ENCODE assay signal across 10 mouse cellular contexts in genomic region chr14:121920511-121921124, GRCm38 (mm10). TPM values are rescaled to one million over a fixed set of nuclear protein-coding genes. Genes with fewer than 3 reads are reported as not detected.
DNase-seq lines count a peak whose midpoint lies in the region; ATAC-seq and TF ChIP-seq lines count a peak whose summit lies in the region.
"Had no signal": no experiment of that assay in that cellular context is flagged by ENCODE, and none has a peak within 500 bp of the region (broad histone marks: within the 10 kb centered on the region; RNA-seq: fewer than 3 reads in every experiment).

No protein-coding gene starts in this region.

- no peaks in the 10 kb centered on the region for H3K27me3 ChIP-seq in embryonic facial prominence, embryonic 12.5 days
- no peaks in the 10 kb centered on the region for H3K27me3 ChIP-seq in embryonic facial prominence, embryonic 10.5 days (replicated peaks; ENCODE audit: low read depth, poor library complexity, severe bottlenecking)
- no peaks in the 10 kb centered on the region for H3K27me3 ChIP-seq in lung, embryonic 16.5 days (ENCODE audit: control insufficient read depth, insufficient read depth, low read depth, low read length)
- no peaks in the 10 kb centered on the region for H3K27me3 ChIP-seq in forebrain, postnatal 0 days (ENCODE audit: insufficient read depth, low read length)
- H3K27me3 ChIP-seq in limb, embryonic 14.5 days (ENCODE audit: control insufficient read depth, insufficient read depth, low read length): no peaks in the 10 kb centered on the region

- H3K9me3 ChIP-seq in embryonic facial prominence, embryonic 12.5 days: no peaks in the 10 kb centered on the region
- no peaks in the 10 kb centered on the region for H3K9me3 ChIP-seq in embryonic facial prominence, embryonic 10.5 days
- H3K9me3 ChIP-seq in lung, embryonic 16.5 days (ENCODE audit: control insufficient read depth, low read length): no peaks in the 10 kb centered on the region
- no peaks in the 10 kb centered on the region for H3K9me3 ChIP-seq in forebrain, postnatal 0 days (ENCODE audit: low read length)
- no peaks in the 10 kb centered on the region for H3K9me3 ChIP-seq in limb, embryonic 14.5 days (ENCODE audit: control insufficient read depth, low read length)

- H3K9ac ChIP-seq in embryonic facial prominence, embryonic 12.5 days: no peak overlapping the region
- 0 out of 2 replicates have a peak overlapping the region, but pooled peaks have one; percentile 21 for H3K9ac ChIP-seq in lung, embryonic 16.5 days (ENCODE audit: low read length)
- no peak overlapping the region for H3K9ac ChIP-seq in forebrain, postnatal 0 days
- no peak overlapping the region for H3K9ac ChIP-seq in limb, embryonic 14.5 days (ENCODE audit: low read depth, low read length, severe bottlenecking)

- DNase-seq in embryonic facial prominence, embryonic 10.5 days (ENCODE audit: low spot score): no peak
- no peak for DNase-seq in lung, postnatal 25 days (ENCODE audit: low spot score)
- no peak for DNase-seq in forebrain, postnatal 0 days
- DNase-seq in limb, embryonic 14.5 days (ENCODE audit: low spot score): peak; percentile 20
- no peak for DNase-seq in spleen, postnatal 14 days (ENCODE audit: low spot score in 2 of 2)
- no peak for DNase-seq in right cerebral cortex, postnatal 4 days
- DNase-seq: thymus, postnatal 25 days had no signal

- no peak for TF ChIP-seq POLR2A in limb, embryonic 14.5 days (IDR thresholded peaks at IDR 0.05; ENCODE audit: borderline replicate concordance, extremely low read depth, insufficient read depth, insufficient read length)

- no peak overlapping the region for H3K4me3 ChIP-seq in embryonic facial prominence, embryonic 12.5 days
- no peak overlapping the region for H3K4me3 ChIP-seq in embryonic facial prominence, embryonic 10.5 days
- no peak overlapping the region for H3K4me3 ChIP-seq in lung, embryonic 16.5 days (ENCODE audit: low read length)
- no peak overlapping the region for H3K4me3 ChIP-seq in forebrain, postnatal 0 days (ENCODE audit: low read depth, low read length)
- H3K4me3 ChIP-seq in limb, embryonic 14.5 days (replicated peaks; ENCODE audit: low read length): no peak overlapping the region

- TF ChIP-seq CTCF in forebrain, postnatal 0 days (IDR thresholded peaks at IDR 0.05; ENCODE audit: low read depth): no peak

- H3K36me3 ChIP-seq in embryonic facial prominence, embryonic 12.5 days: peaks cover 21% of the 10 kb centered on the region
- peaks cover 33% of the 10 kb centered on the region for H3K36me3 ChIP-seq in embryonic facial prominence, embryonic 10.5 days (replicated peaks)
- H3K36me3 ChIP-seq in lung, embryonic 16.5 days (ENCODE audit: control insufficient read depth, insufficient read depth, low read length): no peaks in the 10 kb centered on the region
- H3K36me3 ChIP-seq in forebrain, postnatal 0 days (ENCODE audit: insufficient read depth): peaks cover 25% of the 10 kb centered on the region
- peaks cover 16% of the 10 kb centered on the region for H3K36me3 ChIP-seq in limb, embryonic 14.5 days (ENCODE audit: control insufficient read depth, insufficient read depth, low read length)

- peak; percentile 35; the same call in 1 of the 2 replicates for ATAC-seq in embryonic facial prominence, embryonic 12.5 days (ENCODE audit: insufficient number of reproducible peaks, insufficient read depth, low FRiP score, low TSS enrichment)
- peak; percentile 39 for ATAC-seq in lung, embryonic 16.5 days (ENCODE audit: low read depth)
- ATAC-seq in forebrain, postnatal 0 days: peak; percentile 6; the same call in 1 of the 2 replicates
- ATAC-seq in limb, embryonic 14.5 days (ENCODE audit: low FRiP score, low read depth): peak; percentile 19; the same call in 1 of the 2 replicates

- H3K27ac ChIP-seq in embryonic facial prominence, embryonic 12.5 days: peak overlapping the region; percentile 11; the same call in 1 of the 2 replicates
- H3K27ac ChIP-seq in embryonic facial prominence, embryonic 10.5 days (replicated peaks): no peak overlapping the region
- peak overlapping the region; percentile 27; the same call in 1 of the 2 replicates for H3K27ac ChIP-seq in lung, embryonic 16.5 days (ENCODE audit: low read length)
- H3K27ac ChIP-seq in forebrain, postnatal 0 days (ENCODE audit: low read depth, low read length): no peak overlapping the region
- H3K27ac ChIP-seq in limb, embryonic 14.5 days (replicated peaks; ENCODE audit: low read depth, low read length): no peak overlapping the region

- peaks cover 7% of the 10 kb centered on the region; the same call in 1 of the 2 replicates for H3K4me1 ChIP-seq in embryonic facial prominence, embryonic 12.5 days
- H3K4me1 ChIP-seq in embryonic facial prominence, embryonic 10.5 days: no peaks in the 10 kb centered on the region; the same call in 1 of the 2 replicates
- H3K4me1 ChIP-seq in lung, embryonic 16.5 days (replicated peaks; ENCODE audit: control insufficient read depth, insufficient read depth, low read length): peaks cover 14% of the 10 kb centered on the region
- H3K4me1 ChIP-seq in forebrain, postnatal 0 days (ENCODE audit: insufficient read depth): no peaks in the 10 kb centered on the region
- H3K4me1 ChIP-seq in limb, embryonic 14.5 days (ENCODE audit: control insufficient read depth, insufficient read depth, low read length): no peaks in the 10 kb centered on the region; the same call in 1 of the 2 replicates

- H3K4me2 ChIP-seq in embryonic facial prominence, embryonic 12.5 days (replicated peaks): no peak overlapping the region
- H3K4me2 ChIP-seq in lung, embryonic 16.5 days (ENCODE audit: low read depth, low read length): no peak overlapping the region
- H3K4me2 ChIP-seq in forebrain, postnatal 0 days (ENCODE audit: low read depth): no peak overlapping the region
- H3K4me2 ChIP-seq in limb, embryonic 14.5 days (replicated peaks; ENCODE audit: low read depth, low read length, severe bottlenecking): no peak overlapping the region

- WGBS in embryonic facial prominence, embryonic 12.5 days: 83% methylated on average over 12 of the region's 12 CpGs
- WGBS in embryonic facial prominence, embryonic 10.5 days: 92% methylated on average over 12 of the region's 12 CpGs
- WGBS in lung, embryonic 16.5 days: 61% methylated on average over 12 of the region's 12 CpGs
- WGBS in forebrain, postnatal 0 days: 78% methylated on average over 12 of the region's 12 CpGs
- 79% methylated on average over 12 of the region's 12 CpGs for WGBS in limb, embryonic 14.5 days

RNA-seq across cellular contexts. Expression of gene Gpr18, which starts 5.0 kb away (rescaled TPM):
- 0.39 and 0.49 TPM in 2 replicates for polyA plus RNA-seq in embryonic facial prominence, embryonic 12.5 days (2016; fragmentation: Nextera tagmentation; extraction: Ambion mirVana)
- 0.22 TPM in 1 of 2 replicates, not detected in the other for polyA plus RNA-seq in embryonic facial prominence, embryonic 10.5 days (2016; fragmentation: Nextera tagmentation; extraction: Ambion mirVana)
- 0.23 and 0.36 TPM in 2 replicates for polyA plus RNA-seq in lung, embryonic 16.5 days (2015; fragmentation: Nextera tagmentation; extraction: Ambion mirVana)
- not detected in 2 replicates for total RNA-seq in forebrain, postnatal 0 days (2014; rRNA removed)
- not detected in 2 replicates for polyA plus RNA-seq in forebrain, postnatal 0 days (2015; fragmentation: Nextera tagmentation; extraction: Ambion mirVana)
- 0.36 TPM in 1 of 2 replicates, not detected in the other for polyA plus RNA-seq in limb, embryonic 14.5 days (2012; rRNA removed)
- 0.26 TPM in 1 of 2 replicates, not detected in the other for polyA plus RNA-seq in limb, embryonic 14.5 days (2014; fragmentation: Nextera tagmentation; extraction: Ambion mirVana)
- total RNA-seq: left cerebral cortex, postnatal 36 days had no signal

RNA-seq across cellular contexts. Expression of gene Ubac2, which starts 42.2 kb away (rescaled TPM):
- polyA plus RNA-seq in embryonic facial prominence, embryonic 12.5 days (2016; fragmentation: Nextera tagmentation; extraction: Ambion mirVana): 64.0 and 67.1 TPM in 2 replicates
- polyA plus RNA-seq in embryonic facial prominence, embryonic 10.5 days (2016; fragmentation: Nextera tagmentation; extraction: Ambion mirVana): 70.5 and 73.4 TPM in 2 replicates
- 54.4 and 56.9 TPM in 2 replicates for polyA plus RNA-seq in lung, embryonic 16.5 days (2015; fragmentation: Nextera tagmentation; extraction: Ambion mirVana)
- 31.6 and 41.9 TPM in 2 replicates for total RNA-seq in forebrain, postnatal 0 days (2014; rRNA removed)
- polyA plus RNA-seq in forebrain, postnatal 0 days (2015; fragmentation: Nextera tagmentation; extraction: Ambion mirVana): 52.6 and 55.9 TPM in 2 replicates
- 46.3 and 64.2 TPM in 2 replicates for polyA plus RNA-seq in limb, embryonic 14.5 days (2012; rRNA removed)
- polyA plus RNA-seq in limb, embryonic 14.5 days (2014; fragmentation: Nextera tagmentation; extraction: Ambion mirVana): 66.9 and 70.7 TPM in 2 replicates

RNA-seq across cellular contexts. Expression of gene Gpr183, which starts 44.4 kb away (rescaled TPM):
- 3.4 and 3.5 TPM in 2 replicates for polyA plus RNA-seq in embryonic facial prominence, embryonic 12.5 days (2016; fragmentation: Nextera tagmentation; extraction: Ambion mirVana)
- polyA plus RNA-seq in embryonic facial prominence, embryonic 10.5 days (2016; fragmentation: Nextera tagmentation; extraction: Ambion mirVana): 2.4 and 2.9 TPM in 2 replicates
- polyA plus RNA-seq in lung, embryonic 16.5 days (2015; fragmentation: Nextera tagmentation; extraction: Ambion mirVana): 2.3 and 2.7 TPM in 2 replicates
- total RNA-seq in forebrain, postnatal 0 days (2014; rRNA removed): 0.46 and 0.52 TPM in 2 replicates
- 0.68 and 0.74 TPM in 2 replicates for polyA plus RNA-seq in forebrain, postnatal 0 days (2015; fragmentation: Nextera tagmentation; extraction: Ambion mirVana)
- polyA plus RNA-seq in limb, embryonic 14.5 days (2012; rRNA removed): 2.8 and 3.4 TPM in 2 replicates
- 4.2 and 4.3 TPM in 2 replicates for polyA plus RNA-seq in limb, embryonic 14.5 days (2014; fragmentation: Nextera tagmentation; extraction: Ambion mirVana)

Comparison
In these comparisons a context has a peak if more than half of its experiments do, and no peak if none do; other contexts are left out.
1. H3K27ac ChIP-seq: peak in embryonic facial prominence, embryonic 12.5 days (single experiment) and lung, embryonic 16.5 days (single experiment); none in embryonic facial prominence, embryonic 10.5 days (single experiment), forebrain, postnatal 0 days (single experiment) and limb, embryonic 14.5 days (single experiment).
2. Peak in every context shown above with its lines, with median percentiles within 50 percentile points of each other: ATAC-seq.